Mouse (Mus musculus): ENCODE measurements at regions not wholly inside any gene's neighbourhood (a gene's known extent, or its start where the extent isn't known, plus 50 kb on each side); places are given as distances from the start of the nearest gene placed in this dataset.

DNA sequence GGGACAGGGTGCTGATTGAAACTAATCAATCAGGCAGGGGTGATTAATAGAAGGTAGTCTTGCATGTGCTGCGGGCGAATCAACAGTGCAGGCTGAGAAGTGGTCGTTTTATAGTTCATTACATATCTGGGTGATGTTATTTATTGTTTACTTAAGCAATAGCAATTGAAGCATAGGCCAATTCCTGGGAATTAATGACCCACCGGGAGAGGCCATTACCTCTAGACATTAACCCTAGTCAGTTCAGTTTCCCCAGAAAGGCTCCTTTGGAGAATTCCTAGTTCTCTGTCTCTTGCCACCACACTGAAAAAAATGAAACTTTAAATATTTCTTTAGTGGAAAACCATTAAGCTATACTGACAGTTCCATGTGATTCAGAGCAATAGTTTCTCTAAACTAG is 236.6 kb downstream of the Samd5 start:
- TF ChIP-seq SMC3 (IDR thresholded peaks at IDR 0.05; ENCODE audit: low read depth, low read length) (no peak), POLR2A (IDR thresholded peaks at IDR 0.05; ENCODE audit: low read depth, low read length) (no peak), MAX (IDR thresholded peaks at IDR 0.05; ENCODE audit: low read length) (no peak), CTCF (conservative IDR thresholded peaks at IDR 0.05 in 1 of 2, IDR thresholded peaks at IDR 0.05 in 1 of 2; ENCODE audit: low read depth in 2 of 2, low read length in 2 of 2) (no peak), ELF1 (IDR thresholded peaks at IDR 0.05; ENCODE audit: low read depth, low read length) (no peak), ZNF384 (IDR thresholded peaks at IDR 0.05; ENCODE audit: low read depth, low read length) (no peak), NELFE (IDR thresholded peaks at IDR 0.05; ENCODE audit: low read depth, low read length) (no peak), EP300 (IDR thresholded peaks at IDR 0.05; ENCODE audit: low read length) (no peak), BHLHE40 (IDR thresholded peaks at IDR 0.05; ENCODE audit: low read depth, low read length) (no peak), KAT2A (IDR thresholded peaks at IDR 0.05; ENCODE audit: insufficient replicate concordance, low read length) (no peak)

Data from CH12.LX (cell line).